Mouse (Mus musculus): ENCODE data around the gene Tbc1d16. TPM values are rescaled to one million over a fixed set of nuclear protein-coding genes. Genes with fewer than 3 reads are reported as not detected.
"Not testable (repeated sequence)": the region's sequence is repeated elsewhere in the genome, so short reads cannot be mapped to it uniquely, and the experiment has no call there.

Tbc1d16 gene
- polyA plus RNA-seq, 1 experiment, result 99.3 TPM

DNA sequence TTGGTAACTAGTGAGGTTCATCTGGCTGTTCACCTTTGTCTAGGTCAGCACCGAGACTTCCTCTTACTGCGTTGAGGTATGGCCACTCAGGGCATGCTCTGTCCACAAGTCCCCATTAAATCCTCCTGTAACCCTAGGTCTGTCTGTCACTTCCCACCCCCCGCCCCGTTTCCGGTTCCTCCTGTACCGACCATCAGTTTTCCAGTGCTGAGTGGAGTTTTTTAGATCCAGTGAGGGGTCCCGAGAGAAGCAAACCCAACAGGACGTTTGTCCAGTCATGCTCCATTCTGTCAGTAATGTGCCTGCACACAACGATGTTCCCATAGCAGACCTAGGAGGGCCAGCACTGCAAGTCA, 29.9 kb upstream of the Tbc1d16 start:
- DNase-seq (ENCODE audit: low read depth), result no peak
- TF ChIP-seq CTCF (IDR thresholded peaks at IDR 0.05; ENCODE audit: borderline replicate concordance, extremely low read depth, insufficient read depth, insufficient read length), result no peak
- no peak for TF ChIP-seq POLR2A (IDR thresholded peaks at IDR 0.05; ENCODE audit: borderline replicate concordance, extremely low read depth, insufficient read depth, insufficient read length, poor library complexity, severe bottlenecking)

DNA sequence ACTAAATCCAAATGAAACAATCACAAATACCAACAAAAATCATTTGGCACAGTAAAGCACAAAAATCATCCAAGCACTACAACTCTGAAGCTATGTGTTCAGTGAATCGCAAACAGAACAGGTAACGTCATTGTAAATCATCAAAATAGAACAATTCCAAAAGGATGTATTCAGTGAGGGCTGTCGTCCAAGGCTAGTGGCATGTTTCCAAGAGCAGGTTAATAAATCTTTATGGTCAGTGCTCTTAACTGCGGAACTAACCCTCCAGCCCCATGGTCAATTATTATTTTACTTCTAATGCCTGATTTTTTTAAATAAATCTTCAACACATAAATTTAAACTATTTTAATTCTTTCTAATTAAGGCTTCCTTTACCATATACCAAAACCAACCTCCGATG, 28.3 kb upstream of the Tbc1d16 start:
- DNase-seq (ENCODE audit: low read depth), result not testable (repeated sequence)

DNA sequence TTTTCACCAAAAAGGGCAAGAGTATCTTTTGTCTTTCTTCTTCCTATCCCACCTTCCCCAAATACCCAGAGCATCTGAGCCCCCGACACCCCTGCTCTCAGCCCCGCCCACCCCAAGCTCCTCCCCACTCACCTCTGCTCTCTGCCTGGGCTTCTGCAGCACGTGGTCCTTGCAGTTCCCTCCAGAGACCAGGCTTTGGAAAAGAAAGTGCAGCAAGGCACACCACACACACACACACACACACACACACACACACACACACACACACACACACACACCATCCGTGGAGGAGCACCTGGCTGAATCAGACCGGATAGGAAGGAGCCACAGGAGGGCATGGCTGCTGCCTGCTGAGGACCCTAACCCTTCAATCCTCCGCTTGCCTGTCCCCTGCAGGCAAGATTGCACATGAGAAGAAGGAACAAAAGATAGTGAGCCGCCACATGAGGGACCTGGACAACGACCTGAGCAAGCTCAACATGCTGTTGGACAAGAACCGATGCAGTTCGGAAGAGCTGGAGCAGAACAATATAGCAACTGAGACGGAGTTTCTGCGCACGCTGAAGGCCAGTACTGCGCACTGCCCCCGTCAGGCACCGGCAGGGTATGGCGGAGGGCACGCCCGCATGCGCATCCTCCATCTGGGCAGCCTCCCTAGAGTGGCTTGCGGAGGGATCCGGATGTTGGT, 24.7 kb upstream of the Tbc1d16 start:
- peak; percentile 69 for DNase-seq (ENCODE audit: low read depth)
- peak; percentile 55 for TF ChIP-seq CTCF (IDR thresholded peaks at IDR 0.05; ENCODE audit: borderline replicate concordance, extremely low read depth, insufficient read depth, insufficient read length)
- no peak for TF ChIP-seq POLR2A (IDR thresholded peaks at IDR 0.05; ENCODE audit: borderline replicate concordance, extremely low read depth, insufficient read depth, insufficient read length, poor library complexity, severe bottlenecking)

DNA sequence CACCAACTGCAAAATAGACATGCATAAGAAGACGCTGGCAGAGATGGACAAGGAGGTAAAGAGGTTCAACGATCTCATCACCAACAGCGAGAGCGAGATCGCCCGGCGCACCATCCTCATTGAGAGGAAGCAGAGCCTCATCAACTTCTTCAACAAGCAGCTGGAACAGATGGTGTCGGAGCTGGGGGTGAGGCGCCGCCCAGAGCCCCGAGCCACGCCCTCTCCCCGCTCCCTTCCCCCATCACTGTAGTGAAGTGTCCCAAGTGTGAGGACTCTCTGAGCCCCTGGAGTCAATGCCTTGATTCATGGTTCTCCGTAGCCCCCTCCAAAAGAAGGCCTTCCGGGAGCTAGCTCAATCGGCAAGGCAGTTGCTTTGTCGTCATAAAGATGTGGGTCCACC, 22.7 kb upstream of the Tbc1d16 start:
- TF ChIP-seq POLR2A (IDR thresholded peaks at IDR 0.05; ENCODE audit: borderline replicate concordance, extremely low read depth, insufficient read depth, insufficient read length, poor library complexity, severe bottlenecking), result no peak
- no peak for TF ChIP-seq CTCF (IDR thresholded peaks at IDR 0.05; ENCODE audit: borderline replicate concordance, extremely low read depth, insufficient read depth, insufficient read length)
- DNase-seq (ENCODE audit: low read depth), result no peak

DNA sequence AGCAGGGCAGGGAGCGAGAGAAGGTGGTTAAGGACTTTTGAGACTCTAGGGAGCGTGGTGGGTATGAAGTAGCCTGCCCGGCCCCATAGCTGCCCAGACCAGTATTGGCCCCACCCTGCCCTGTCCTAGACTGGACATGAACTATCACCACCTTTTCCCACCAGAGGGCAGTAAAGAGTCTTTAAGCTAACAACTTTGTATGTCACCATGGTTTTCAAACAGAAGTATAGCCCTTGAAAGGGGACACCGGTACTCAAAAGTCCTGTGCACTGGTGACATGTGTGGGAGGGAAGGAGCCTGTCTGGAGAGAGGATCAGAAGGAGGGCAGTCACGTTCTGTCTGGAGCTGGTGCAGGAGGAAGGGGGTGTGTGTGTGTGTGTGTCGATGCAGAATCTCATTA, 20.7 kb upstream of the Tbc1d16 start:
- DNase-seq (ENCODE audit: low read depth), result peak; percentile 70
- TF ChIP-seq POLR2A (IDR thresholded peaks at IDR 0.05; ENCODE audit: borderline replicate concordance, extremely low read depth, insufficient read depth, insufficient read length, poor library complexity, severe bottlenecking) (no peak), CTCF (IDR thresholded peaks at IDR 0.05; ENCODE audit: borderline replicate concordance, extremely low read depth, insufficient read depth, insufficient read length) (peak; percentile 54; the same call in 1 of the 2 replicates)

DNA sequence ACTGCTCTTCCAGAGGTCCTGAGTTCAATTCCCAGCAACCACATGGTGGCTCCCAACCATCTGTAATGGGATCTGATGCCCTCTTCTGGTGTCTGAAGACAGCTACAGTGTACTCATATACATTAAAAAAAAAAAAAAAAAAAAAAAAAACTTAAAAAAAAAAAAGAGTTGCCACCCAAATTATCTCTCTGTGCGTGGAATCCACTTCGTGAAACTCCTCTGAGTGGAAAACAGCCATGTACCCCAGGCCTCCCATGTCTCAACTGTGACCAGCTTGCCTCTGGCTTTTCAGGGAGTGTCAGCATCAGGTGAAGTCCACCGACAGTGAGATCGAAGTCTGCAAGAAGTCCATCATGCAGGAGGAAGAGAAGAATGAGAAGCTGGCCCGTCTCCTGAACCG, 17.2 kb upstream of the Tbc1d16 start:
- not testable (repeated sequence) for DNase-seq (ENCODE audit: low read depth)

DNA sequence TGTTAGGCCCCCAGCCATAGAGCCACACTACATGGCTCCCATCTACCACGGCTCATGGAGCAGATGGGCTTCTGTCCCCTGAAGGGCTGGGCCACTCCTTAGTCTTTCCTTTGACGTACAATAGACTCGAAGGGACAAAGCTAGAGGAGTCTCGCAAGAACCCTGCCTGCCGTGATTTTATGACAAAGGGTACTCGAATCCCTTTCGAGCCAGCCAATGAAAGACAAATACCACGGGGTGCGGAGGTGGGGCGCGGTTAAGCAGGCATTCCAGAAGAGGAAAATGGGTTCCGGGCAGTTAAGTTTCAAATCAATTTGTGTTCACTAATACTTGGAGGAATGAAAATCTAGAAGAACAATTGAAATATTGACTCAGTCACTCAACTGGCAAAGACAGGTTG, 11.2 kb upstream of the Tbc1d16 start:
- DNase-seq (ENCODE audit: low read depth), result no peak
- TF ChIP-seq CTCF (IDR thresholded peaks at IDR 0.05; ENCODE audit: borderline replicate concordance, extremely low read depth, insufficient read depth, insufficient read length) (no peak), POLR2A (IDR thresholded peaks at IDR 0.05; ENCODE audit: borderline replicate concordance, extremely low read depth, insufficient read depth, insufficient read length, poor library complexity, severe bottlenecking) (no peak)

DNA sequence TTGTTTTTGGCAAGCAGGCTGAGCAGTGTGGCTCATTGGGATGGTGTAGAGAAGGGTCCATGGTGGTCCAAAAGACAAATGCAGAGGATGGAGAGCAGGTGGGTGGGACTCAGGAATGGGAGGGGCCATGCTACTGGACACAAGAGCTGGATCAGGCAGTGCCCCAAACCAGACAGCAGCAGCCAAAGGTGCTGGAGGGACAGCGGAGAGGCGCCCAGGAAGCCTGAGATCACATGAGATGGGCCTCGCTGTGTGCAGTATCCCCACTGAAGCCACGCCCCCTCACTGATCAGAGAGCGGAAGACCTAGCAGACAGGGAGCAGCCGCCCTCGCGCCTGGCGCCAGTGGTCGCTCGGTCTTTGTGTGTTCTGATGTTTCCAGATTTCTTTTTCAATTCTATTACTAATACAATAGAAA, 10.0 kb upstream of the Tbc1d16 start:
- TF ChIP-seq POLR2A (IDR thresholded peaks at IDR 0.05; ENCODE audit: borderline replicate concordance, extremely low read depth, insufficient read depth, insufficient read length, poor library complexity, severe bottlenecking), result peak; percentile 17; the same call in 1 of the 2 replicates
- no peak for TF ChIP-seq CTCF (IDR thresholded peaks at IDR 0.05; ENCODE audit: borderline replicate concordance, extremely low read depth, insufficient read depth, insufficient read length)

DNA sequence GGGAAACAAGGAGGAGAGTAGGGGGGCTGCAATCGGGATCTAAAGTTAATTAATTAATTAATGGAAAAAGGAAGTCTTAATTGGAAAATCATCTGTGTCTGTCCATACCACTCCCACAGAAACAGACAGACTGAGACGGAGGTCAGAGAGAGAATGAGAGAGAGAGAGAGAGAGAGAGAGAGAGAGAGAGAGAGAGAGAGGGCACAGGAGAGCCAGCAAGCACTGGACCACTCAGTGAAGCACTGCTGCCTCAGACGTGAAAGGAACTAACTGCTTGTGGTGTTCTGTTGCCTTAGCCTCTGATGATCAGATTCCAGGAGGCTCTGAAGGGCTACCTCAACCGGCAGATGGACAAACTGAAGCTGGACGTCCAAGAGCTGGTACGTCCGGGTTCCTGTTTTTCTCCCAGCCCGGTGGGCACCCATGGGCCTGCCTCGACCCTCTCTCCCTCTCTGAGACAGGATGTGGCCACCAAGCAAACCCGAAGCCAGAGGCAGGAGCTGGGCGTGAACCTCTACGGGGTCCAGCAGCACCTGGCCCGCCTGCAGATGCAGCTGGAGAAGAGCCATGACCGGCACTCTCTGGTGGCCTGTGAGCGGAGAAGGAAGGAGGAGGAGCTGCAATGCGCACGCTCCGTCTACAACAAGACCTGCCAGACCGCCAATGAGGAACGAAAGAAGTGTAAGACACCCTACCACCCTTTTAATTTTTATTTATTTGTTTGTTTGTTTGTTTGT, 9.4 kb upstream of the Tbc1d16 start:
- peak; percentile 71 for DNase-seq (ENCODE audit: low read depth)
- TF ChIP-seq POLR2A (IDR thresholded peaks at IDR 0.05; ENCODE audit: borderline replicate concordance, extremely low read depth, insufficient read depth, insufficient read length, poor library complexity, severe bottlenecking) (no peak), CTCF (IDR thresholded peaks at IDR 0.05; ENCODE audit: borderline replicate concordance, extremely low read depth, insufficient read depth, insufficient read length) (no peak)

More for the DNA sequence above, 10.0 kb upstream of the Tbc1d16 start:
- DNase-seq (ENCODE audit: low read depth), result peak; percentile 73

DNA sequence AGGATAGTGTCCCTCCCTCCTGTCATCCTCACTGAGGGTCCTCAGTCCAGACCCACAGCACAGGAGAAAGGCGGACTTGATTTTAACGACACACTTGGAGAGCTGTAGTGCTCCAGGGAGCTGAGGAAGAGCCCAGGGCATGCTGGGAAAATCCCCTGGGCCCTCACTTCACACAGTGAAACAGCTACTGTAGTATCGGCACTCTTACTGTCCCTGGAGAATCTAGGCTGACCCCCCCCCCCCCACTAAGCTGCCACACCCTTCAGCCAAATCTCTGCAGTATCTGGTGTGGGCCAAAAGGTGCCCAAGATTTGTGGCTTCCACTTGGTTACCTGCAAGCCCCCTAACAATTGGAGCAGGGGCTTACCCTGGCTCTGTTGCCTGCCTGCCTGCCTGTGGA, 8.7 kb upstream of the Tbc1d16 start:
- TF ChIP-seq POLR2A (IDR thresholded peaks at IDR 0.05; ENCODE audit: borderline replicate concordance, extremely low read depth, insufficient read depth, insufficient read length, poor library complexity, severe bottlenecking) (no peak), CTCF (IDR thresholded peaks at IDR 0.05; ENCODE audit: borderline replicate concordance, extremely low read depth, insufficient read depth, insufficient read length) (no peak)
- no peak for DNase-seq (ENCODE audit: low read depth)

DNA sequence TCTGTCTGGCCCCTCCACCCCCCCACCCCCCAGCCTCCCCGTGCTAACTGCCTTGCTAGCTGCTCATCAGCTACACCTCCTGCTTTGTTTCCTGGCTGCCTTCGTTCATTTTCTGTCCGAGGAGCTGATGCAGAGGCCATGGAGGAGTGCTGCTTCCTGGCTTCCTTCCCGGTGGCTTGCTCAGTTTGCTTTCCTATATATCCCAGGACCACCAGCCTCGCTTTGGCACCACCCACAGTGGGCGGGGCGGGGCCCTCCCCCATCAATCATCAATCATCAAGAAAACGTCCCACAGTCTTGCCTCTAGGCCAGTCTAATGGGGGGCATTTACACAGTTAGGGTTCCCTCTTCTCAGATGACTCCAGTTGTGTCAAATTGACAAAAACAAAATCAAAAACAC, 8.1 kb upstream of the Tbc1d16 start:
- no peak for DNase-seq (ENCODE audit: low read depth)

DNA sequence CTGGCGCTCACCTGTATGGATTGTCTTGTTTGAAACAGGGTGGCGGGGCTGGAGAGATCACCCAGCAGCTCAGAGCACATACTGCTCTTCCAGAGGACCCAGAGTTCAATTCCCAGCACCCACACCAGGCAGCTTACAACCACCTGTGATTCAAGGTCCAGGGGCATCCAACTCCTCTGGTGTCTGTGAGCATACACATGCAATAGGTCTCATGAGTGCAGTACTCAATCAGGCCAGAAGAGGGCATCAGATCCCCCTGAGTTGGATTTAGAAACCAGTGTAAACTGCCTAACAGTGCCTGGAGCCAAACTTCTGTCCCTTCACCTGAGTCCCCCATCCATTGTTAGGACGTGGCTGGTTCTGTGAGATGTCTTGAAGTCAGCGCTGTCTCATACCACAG, 7.3 kb upstream of the Tbc1d16 start:
- TF ChIP-seq POLR2A (IDR thresholded peaks at IDR 0.05; ENCODE audit: borderline replicate concordance, extremely low read depth, insufficient read depth, insufficient read length, poor library complexity, severe bottlenecking), result no peak
- TF ChIP-seq CTCF (IDR thresholded peaks at IDR 0.05; ENCODE audit: borderline replicate concordance, extremely low read depth, insufficient read depth, insufficient read length), result peak; percentile 65
- peak; percentile 64 for DNase-seq (ENCODE audit: low read depth)

More for the DNA sequence above, 8.1 kb upstream of the Tbc1d16 start:
- TF ChIP-seq POLR2A (IDR thresholded peaks at IDR 0.05; ENCODE audit: borderline replicate concordance, extremely low read depth, insufficient read depth, insufficient read length, poor library complexity, severe bottlenecking), result no peak
- TF ChIP-seq CTCF (IDR thresholded peaks at IDR 0.05; ENCODE audit: borderline replicate concordance, extremely low read depth, insufficient read depth, insufficient read length), result no peak
